Mouse (Mus musculus) kidney, embryonic 14.5 days (tissue): Measurements from ENCODE around the gene Sds. TPM values are rescaled to one million over a fixed set of nuclear protein-coding genes. Genes with fewer than 3 reads are reported as not detected.

ENCODE experiments used
- ATAC-seq: fragments of 200-750 bp; cut with Nextera tagmentation; 2 replicates; pipeline ENCODE4 v1.8.0; 2017; ENCODE audit warnings: moderate number of reproducible peaks, mild to moderate bottlenecking, moderate TSS enrichment, moderate library complexity; ENCODE audit not compliant: low FRiP score, low TSS enrichment
- H3K27ac ChIP-seq: fragments of 300-500 bp; sonication (generic); 2 replicates; pipeline ENCODE4 v1.5.1; 2014; ENCODE audit warnings: low read depth, mild to moderate bottlenecking, low read length, moderate library complexity, mixed read lengths
- H3K27me3 ChIP-seq: fragments of 300-500 bp; sonication (generic); 2 replicates; pipeline ENCODE4 v1.6.1; 2014; ENCODE audit warnings: mild to moderate bottlenecking, low read length; ENCODE audit not compliant: control insufficient read depth, insufficient read depth
- H3K36me3 ChIP-seq: fragments of 300-500 bp; sonication (generic); 2 replicates; pipeline ENCODE4 v1.6.1; 2014; ENCODE audit warnings: low read length, mixed read lengths; ENCODE audit not compliant: control insufficient read depth, insufficient read depth
- H3K4me1 ChIP-seq: fragments of 300-500 bp; sonication (generic); 2 replicates; pipeline ENCODE4 v1.6.1; 2014; ENCODE audit warnings: low read length, mixed read lengths; ENCODE audit not compliant: control insufficient read depth, insufficient read depth
- H3K4me2 ChIP-seq: fragments of 300-500 bp; sonication (generic); replicated peaks from 2 replicates; pipeline ENCODE4 v1.6.1; 2014; ENCODE audit warnings: low read depth, mild to moderate bottlenecking, low read length
- H3K4me3 ChIP-seq: fragments of 300-500 bp; sonication (generic); 2 replicates; pipeline ENCODE4 v1.5.1; 2014; ENCODE audit warnings: mild to moderate bottlenecking, low read length
- H3K9ac ChIP-seq: fragments of 300-500 bp; sonication (generic); 2 replicates; pipeline ENCODE4 v1.6.1; 2014; ENCODE audit warnings: low read depth, mild to moderate bottlenecking, low read length, moderate library complexity
- H3K9me3 ChIP-seq: fragments of 300-500 bp; sonication (generic); 2 replicates; pipeline ENCODE4 v1.6.1; 2016; ENCODE audit warnings: low read length; ENCODE audit not compliant: control insufficient read depth
- WGBS: fragments of 180-500 bp; shearing (Covaris S2); extraction: QIAGEN DNeasy Blood & Tissue Kit; methylation state at CpG from one replicate; pipeline ENCODE4 v1.1.7; 2014; 5-methylcytosine and 5-hydroxymethylcytosine counted together
- polyA plus RNA-seq: library from polyadenylated mRNA; unstranded; fragments of >200 nt; fragmentation: Nextera tagmentation; extraction: Ambion mirVana; gene quantifications from 2 replicates; pipeline ENCODE4 v1.2.1, GENCODE M21; 2014

The Sds gene
- polyA plus RNA-seq, 1 experiment from 2014 or later, result not detected

- 91% methylated on average over 2 of the region's 2 CpGs for WGBS
- Histone ChIP-seq H3K36me3 (peaks cover 10% of the 10 kb centered on the region), H3K4me3 (no peak overlapping the region), H3K4me2 (no peak overlapping the region), H3K9me3 (no peaks in the 10 kb centered on the region), H3K4me1 (no peaks in the 10 kb centered on the region), H3K9ac (no peak overlapping the region), H3K27me3 (no peaks in the 10 kb centered on the region), H3K27ac (no peak overlapping the region)
- no peak for ATAC-seq
These were observed 48.4 kb downstream of the Sds start for GRCm38 (mm10) chr5:120524736-120525135.

DNA sequence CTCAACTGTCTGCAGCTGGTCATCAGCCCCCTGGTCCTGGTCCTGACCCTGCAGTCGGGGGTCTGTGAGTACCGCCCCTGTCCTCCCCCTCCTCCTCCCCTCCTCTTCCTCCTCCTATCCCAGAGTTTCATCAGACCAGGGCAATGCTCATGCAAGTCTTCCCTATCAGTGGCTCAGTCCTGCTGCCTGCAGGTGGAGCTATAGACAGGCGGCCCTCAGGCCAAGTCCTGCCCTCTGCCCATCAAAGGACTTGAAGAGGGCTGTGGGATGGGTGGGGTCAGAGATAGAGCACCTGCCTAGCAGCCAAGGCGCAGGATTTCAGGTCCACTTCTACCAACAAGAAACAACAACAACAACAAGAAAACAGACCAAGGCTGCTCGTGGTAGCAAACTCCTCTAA lies 49.4 kb downstream of the Sds start:
- WGBS, result 29% methylated on average over 5 of the region's 5 CpGs
- Histone ChIP-seq H3K4me1 (no peaks in the 10 kb centered on the region), H3K4me2 (no peak overlapping the region), H3K9me3 (no peaks in the 10 kb centered on the region), H3K4me3 (no peak overlapping the region), H3K27me3 (no peaks in the 10 kb centered on the region), H3K27ac (no peak overlapping the region), H3K9ac (no peak overlapping the region), H3K36me3 (peaks cover 10% of the 10 kb centered on the region)
- ATAC-seq, result 0 out of 2 replicates have a peak, but pooled peaks have one; percentile 45

DNA sequence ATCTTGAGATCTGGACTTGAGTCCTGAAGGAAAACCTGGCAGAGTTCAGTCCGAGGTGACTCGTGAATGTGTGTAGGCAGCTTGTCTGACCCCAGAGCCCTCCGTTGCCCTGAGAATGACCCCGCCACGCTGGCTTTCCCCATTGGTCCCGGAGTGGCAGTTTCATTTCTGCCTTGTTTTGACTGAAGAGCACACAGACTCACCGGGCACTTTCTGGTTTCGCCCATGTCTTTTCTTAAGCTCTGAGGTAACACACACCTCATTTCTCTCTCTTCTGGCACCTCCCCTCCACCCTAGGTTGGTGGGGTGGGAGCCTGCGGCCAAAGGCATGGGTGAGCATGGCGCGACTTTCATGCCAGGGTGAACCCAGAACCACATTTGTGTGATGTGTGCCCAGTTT lies 50.0 kb downstream of the Sds start:
- 62% methylated on average over 11 of the region's 11 CpGs for WGBS
- Histone ChIP-seq H3K4me3 (no peak overlapping the region), H3K4me1 (no peaks in the 10 kb centered on the region), H3K36me3 (peaks cover 10% of the 10 kb centered on the region), H3K9ac (no peak overlapping the region), H3K9me3 (no peaks in the 10 kb centered on the region), H3K27ac (no peak overlapping the region), H3K4me2 (no peak overlapping the region), H3K27me3 (no peaks in the 10 kb centered on the region)
- ATAC-seq, result no peak

- WGBS, result 91% methylated on average over 14 of the region's 20 CpGs
- Histone ChIP-seq H3K36me3 (peaks cover 4% of the 10 kb centered on the region; the same call in 1 of the 2 replicates), H3K27me3 (no peaks in the 10 kb centered on the region), H3K4me3 (no peak overlapping the region), H3K4me2 (no peak overlapping the region), H3K27ac (no peak overlapping the region), H3K9ac (no peak overlapping the region), H3K9me3 (no peaks in the 10 kb centered on the region), H3K4me1 (no peaks in the 10 kb centered on the region)
- no peak for ATAC-seq
These were observed 51.1 kb downstream of the Sds start for GRCm38 (mm10) chr5:120527296-120527964.

DNA sequence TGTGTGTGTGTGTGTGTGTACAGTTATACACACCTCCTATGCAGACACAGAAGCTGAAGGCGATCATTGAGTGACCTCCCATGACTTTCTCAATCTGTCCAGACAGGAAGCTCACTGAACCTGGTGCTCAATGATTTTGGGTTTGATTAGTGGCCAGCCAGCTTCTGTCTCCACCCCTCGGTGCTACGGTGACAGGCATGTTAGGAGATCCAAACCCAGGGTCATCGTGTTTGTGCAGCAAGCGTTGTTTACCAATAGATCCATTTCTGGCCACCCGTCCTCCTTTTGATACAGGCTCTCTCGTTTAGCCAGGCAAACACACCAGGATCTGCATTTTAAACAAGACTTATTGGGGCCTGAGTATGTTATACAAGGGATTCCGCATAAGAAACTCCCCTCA lies 55.3 kb downstream of the Sds start:
- Histone ChIP-seq H3K4me3 (no peak overlapping the region), H3K36me3 (peaks cover 4% of the 10 kb centered on the region; the same call in 1 of the 2 replicates), H3K27ac (no peak overlapping the region), H3K9ac (no peak overlapping the region), H3K4me2 (no peak overlapping the region), H3K27me3 (no peaks in the 10 kb centered on the region), H3K4me1 (peaks cover 26% of the 10 kb centered on the region), H3K9me3 (no peaks in the 10 kb centered on the region)
- 90% methylated on average over 8 of the region's 8 CpGs for WGBS
- ATAC-seq, result no peak

Other genes starting within 250 kb of the Sds start
- not detected in 2 replicates for gene Lhx5, start 44.8 kb upstream of the Sds start, polyA plus RNA-seq
- gene Sdsl, start 3.7 kb upstream of the Sds start, polyA plus RNA-seq, result 10.5 and 12.5 TPM in 2 replicates
- gene Plbd2, start 27.1 kb downstream of the Sds start, polyA plus RNA-seq, result 41.5 and 44.5 TPM in 2 replicates
- gene Slc8b1, start 34.6 kb downstream of the Sds start, polyA plus RNA-seq, result 4.5 and 6.0 TPM in 2 replicates
- 33.8 and 37.3 TPM in 2 replicates for gene Tpcn1, start 112.1 kb downstream of the Sds start, polyA plus RNA-seq
- gene Iqcd, start 112.5 kb downstream of the Sds start, polyA plus RNA-seq, result 0.57 and 1.4 TPM in 2 replicates
- 10.4 and 11.1 TPM in 2 replicates for gene Rita1, start 136.1 kb downstream of the Sds start, polyA plus RNA-seq
- 22.3 and 37.7 TPM in 2 replicates for gene Ddx54, start 136.2 kb downstream of the Sds start, polyA plus RNA-seq
- gene Cfap73, start 157.7 kb downstream of the Sds start, polyA plus RNA-seq, result not detected in 2 replicates
- gene Rasal1, start 172.3 kb downstream of the Sds start, polyA plus RNA-seq, result 0.23 and 0.31 TPM in 2 replicates
- 7.3 and 10.1 TPM in 2 replicates for gene Dtx1, start 235.4 kb downstream of the Sds start, polyA plus RNA-seq